Mouse (Mus musculus): ENCODE results near the gene Rtkn2. TPM values are rescaled to one million over a fixed set of nuclear protein-coding genes. Genes with fewer than 3 reads are reported as not detected.

Gene Rtkn2
- polyA plus RNA-seq, 1 experiment from 2014 or later: 13.0 TPM

DNA sequence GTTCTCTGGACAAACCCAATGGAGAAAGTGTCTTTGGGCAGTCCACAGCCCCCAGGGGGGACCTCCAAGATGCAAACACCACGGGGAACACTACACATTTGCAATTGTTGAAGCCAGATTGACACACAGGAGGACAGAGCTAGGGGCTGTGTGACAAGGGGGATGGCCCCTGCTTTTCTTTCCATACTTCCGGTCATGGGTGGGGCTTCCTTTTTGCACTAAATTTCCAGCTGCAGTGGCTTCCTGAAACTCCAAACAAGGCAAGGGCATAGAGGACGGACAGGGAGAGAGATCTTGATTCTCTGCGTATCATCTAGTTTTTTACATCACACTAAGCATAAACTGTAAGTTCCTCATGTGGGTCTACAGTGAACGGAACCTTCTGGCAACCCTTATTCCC lies 88.6 kb downstream of the Rtkn2 start:
- WGBS: 84% methylated on average over 5 of the region's 5 CpGs

DNA sequence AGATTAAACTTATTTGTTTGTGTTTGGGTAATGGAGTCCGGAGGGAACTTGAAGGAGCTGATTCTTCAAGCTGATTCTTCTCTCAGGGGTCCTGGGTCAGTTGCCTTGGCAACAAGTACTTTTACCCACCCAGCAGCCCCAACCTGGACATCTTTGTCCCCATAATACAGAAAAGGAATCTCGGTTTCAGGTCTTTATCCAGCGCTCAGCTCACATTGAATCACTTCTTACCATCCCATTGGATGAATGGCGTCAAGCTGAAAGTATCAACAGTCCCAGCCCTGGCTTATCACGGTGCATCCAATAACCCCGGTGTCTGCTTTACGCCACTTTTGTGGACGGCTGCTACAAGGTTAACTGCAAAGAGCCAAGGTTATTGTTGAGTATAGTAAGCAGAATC lies 89.1 kb downstream of the Rtkn2 start:
- WGBS: 79% methylated on average over 8 of the region's 8 CpGs
- Histone ChIP-seq H3K27me3 (no peaks in the 10 kb centered on the region), H3K9me3 (no peaks in the 10 kb centered on the region), H3K4me1 (peaks cover 14% of the 10 kb centered on the region), H3K27ac (replicated peaks) (no peak overlapping the region), H3K4me2 (replicated peaks) (no peak overlapping the region), H3K36me3 (no peaks in the 10 kb centered on the region), H3K9ac (replicated peaks) (no peak overlapping the region), H3K4me3 (no peak overlapping the region)
- ATAC-seq (replicated peaks): no peak

More for the DNA sequence above, 88.6 kb downstream of the Rtkn2 start:
- Histone ChIP-seq H3K9ac (replicated peaks) (no peak overlapping the region), H3K27me3 (no peaks in the 10 kb centered on the region), H3K4me1 (peaks cover 14% of the 10 kb centered on the region), H3K36me3 (no peaks in the 10 kb centered on the region), H3K4me3 (no peak overlapping the region), H3K9me3 (no peaks in the 10 kb centered on the region), H3K4me2 (replicated peaks) (no peak overlapping the region), H3K27ac (replicated peaks) (no peak overlapping the region)
- no peak for ATAC-seq (replicated peaks)

DNA sequence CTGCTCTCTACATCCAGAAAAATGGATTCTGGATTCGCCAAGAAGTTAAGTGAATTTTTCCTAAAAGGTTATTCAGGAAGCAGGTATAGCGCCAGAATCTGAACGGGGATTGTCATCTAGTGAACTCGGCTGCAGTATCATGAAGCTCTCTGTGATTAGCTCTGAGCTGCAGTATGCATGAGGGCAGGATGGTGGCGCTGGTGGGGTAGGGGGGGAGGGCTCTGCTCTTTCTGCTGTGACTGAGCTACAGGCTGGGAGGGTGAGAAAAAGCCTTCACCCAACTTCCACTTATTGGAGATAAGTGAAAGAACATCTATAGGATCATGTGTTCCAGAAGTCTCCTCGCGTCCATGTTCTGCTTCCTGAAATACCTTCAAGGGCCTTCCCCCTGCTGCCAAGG lies 91.7 kb downstream of the Rtkn2 start:
- H3K27me3 ChIP-seq: no peaks in the 10 kb centered on the region
- no peak overlapping the region for H3K9ac ChIP-seq (replicated peaks)
- no peaks in the 10 kb centered on the region for H3K4me1 ChIP-seq
- no peak for ATAC-seq (replicated peaks)
- no peaks in the 10 kb centered on the region for H3K36me3 ChIP-seq
- H3K9me3 ChIP-seq: no peaks in the 10 kb centered on the region
- no peak overlapping the region for H3K4me2 ChIP-seq (replicated peaks)
- no peak overlapping the region for H3K27ac ChIP-seq (replicated peaks)
- WGBS: 81% methylated on average over 7 of the region's 7 CpGs
- H3K4me3 ChIP-seq: no peak overlapping the region

DNA sequence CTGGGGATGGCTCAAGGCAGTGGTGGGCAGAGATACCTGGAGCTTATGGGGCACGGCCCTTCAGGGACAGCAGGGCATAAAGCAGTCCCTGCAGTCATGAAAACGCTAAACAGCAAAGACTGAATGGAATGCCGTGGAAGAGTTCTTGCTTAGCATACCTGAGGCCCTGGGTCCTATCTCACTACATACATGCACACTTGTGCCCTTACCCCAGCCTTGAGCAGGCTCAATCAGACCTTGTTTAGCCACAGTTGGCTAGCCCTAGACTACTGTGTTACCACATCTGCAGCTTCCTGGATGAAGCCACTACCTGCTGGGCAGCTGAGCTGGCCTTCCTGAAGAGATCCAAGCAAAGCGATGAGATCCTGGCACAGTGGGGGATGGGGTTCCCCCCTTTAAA lies 93.3 kb downstream of the Rtkn2 start:
- Histone ChIP-seq H3K4me3 (no peak overlapping the region), H3K9ac (replicated peaks) (no peak overlapping the region), H3K27me3 (no peaks in the 10 kb centered on the region), H3K36me3 (no peaks in the 10 kb centered on the region), H3K4me1 (no peaks in the 10 kb centered on the region), H3K4me2 (replicated peaks) (no peak overlapping the region), H3K9me3 (no peaks in the 10 kb centered on the region), H3K27ac (replicated peaks) (no peak overlapping the region)
- 89% methylated on average over 4 of the region's 4 CpGs for WGBS
- ATAC-seq (replicated peaks): no peak

DNA sequence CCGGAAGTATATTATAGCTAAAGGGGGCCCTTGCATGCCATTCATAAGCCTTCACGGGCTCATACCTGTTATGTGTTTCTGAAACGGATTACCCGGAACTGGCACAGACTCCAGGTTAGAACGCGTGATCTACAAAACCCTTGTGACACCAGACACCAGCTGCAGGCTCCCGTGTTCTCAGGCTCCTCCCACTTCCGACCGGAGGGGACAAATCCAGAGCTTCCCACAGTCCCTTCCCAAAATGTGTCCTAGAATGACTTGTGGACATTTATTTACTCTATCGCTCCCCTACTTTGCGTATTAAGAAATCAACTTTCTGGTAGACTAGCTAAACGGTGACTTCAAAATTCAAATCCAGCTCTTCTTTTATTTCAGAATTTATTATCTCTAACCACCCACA lies 94.9 kb downstream of the Rtkn2 start:
- Histone ChIP-seq H3K4me1 (no peaks in the 10 kb centered on the region), H3K36me3 (no peaks in the 10 kb centered on the region), H3K4me3 (no peak overlapping the region), H3K27me3 (no peaks in the 10 kb centered on the region), H3K4me2 (replicated peaks) (no peak overlapping the region), H3K9me3 (no peaks in the 10 kb centered on the region), H3K27ac (replicated peaks) (no peak overlapping the region), H3K9ac (replicated peaks) (no peak overlapping the region)
- no peak for ATAC-seq (replicated peaks)
- WGBS: 90% methylated on average over 12 of the region's 12 CpGs

DNA sequence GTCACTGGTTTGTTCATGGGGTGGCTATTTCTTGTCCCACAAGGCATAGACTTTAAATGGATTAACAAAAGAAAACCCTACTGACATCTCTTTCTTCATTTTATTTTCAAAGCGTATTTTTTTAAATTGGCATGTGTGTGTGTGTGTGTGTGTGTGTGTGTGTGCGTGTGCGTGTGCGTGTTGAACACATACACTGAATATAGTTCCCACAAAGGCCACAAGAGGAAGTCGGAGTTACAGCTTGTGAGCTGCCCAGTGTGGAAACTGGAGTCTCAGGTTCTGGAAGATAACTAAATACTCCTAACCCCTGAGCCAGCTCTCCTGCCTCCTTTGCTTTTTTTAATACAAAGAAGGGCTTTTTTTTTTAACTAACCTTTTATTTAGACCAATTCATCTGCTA lies 95.8 kb downstream of the Rtkn2 start:
- H3K4me2 ChIP-seq (replicated peaks): no peak overlapping the region
- ATAC-seq (replicated peaks): no peak
- H3K27ac ChIP-seq (replicated peaks): no peak overlapping the region
- no peaks in the 10 kb centered on the region for H3K27me3 ChIP-seq
- no peaks in the 10 kb centered on the region for H3K4me1 ChIP-seq
- no peak overlapping the region for H3K4me3 ChIP-seq
- 88% methylated on average over 5 of the region's 5 CpGs for WGBS
- H3K9me3 ChIP-seq: no peaks in the 10 kb centered on the region
- H3K9ac ChIP-seq (replicated peaks): no peak overlapping the region
- H3K36me3 ChIP-seq: no peaks in the 10 kb centered on the region

DNA sequence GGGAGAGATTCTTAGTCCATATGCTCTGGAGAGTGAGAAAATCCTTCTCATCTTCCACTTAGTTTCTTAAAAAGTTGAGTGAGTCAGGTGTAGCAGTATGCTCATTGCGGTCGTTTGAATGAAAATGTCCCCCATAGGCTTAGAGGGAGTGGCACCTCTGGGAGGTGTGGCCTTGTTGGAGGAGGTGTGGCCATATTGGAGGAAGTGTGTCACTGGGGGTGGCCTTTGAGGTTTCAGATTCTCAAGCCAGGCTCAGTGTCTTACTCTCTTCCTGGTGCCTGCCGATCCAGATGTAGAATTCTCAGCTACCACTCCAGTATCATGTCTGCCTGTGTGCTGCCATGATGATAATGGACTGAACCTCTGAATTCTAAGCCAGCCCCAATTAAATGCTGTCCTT lies 99.3 kb downstream of the Rtkn2 start:
- no peak overlapping the region for H3K4me3 ChIP-seq
- H3K4me1 ChIP-seq: no peaks in the 10 kb centered on the region
- no peak overlapping the region for H3K4me2 ChIP-seq (replicated peaks)
- H3K9ac ChIP-seq (replicated peaks): no peak overlapping the region
- whole genome bisulfite sequencing: 93% methylated on average over 3 of the region's 3 CpGs
- no peak overlapping the region for H3K27ac ChIP-seq (replicated peaks)
- no peak for ATAC-seq (replicated peaks)
- H3K9me3 ChIP-seq: no peaks in the 10 kb centered on the region
- no peaks in the 10 kb centered on the region for H3K36me3 ChIP-seq
- no peaks in the 10 kb centered on the region for H3K27me3 ChIP-seq

DNA sequence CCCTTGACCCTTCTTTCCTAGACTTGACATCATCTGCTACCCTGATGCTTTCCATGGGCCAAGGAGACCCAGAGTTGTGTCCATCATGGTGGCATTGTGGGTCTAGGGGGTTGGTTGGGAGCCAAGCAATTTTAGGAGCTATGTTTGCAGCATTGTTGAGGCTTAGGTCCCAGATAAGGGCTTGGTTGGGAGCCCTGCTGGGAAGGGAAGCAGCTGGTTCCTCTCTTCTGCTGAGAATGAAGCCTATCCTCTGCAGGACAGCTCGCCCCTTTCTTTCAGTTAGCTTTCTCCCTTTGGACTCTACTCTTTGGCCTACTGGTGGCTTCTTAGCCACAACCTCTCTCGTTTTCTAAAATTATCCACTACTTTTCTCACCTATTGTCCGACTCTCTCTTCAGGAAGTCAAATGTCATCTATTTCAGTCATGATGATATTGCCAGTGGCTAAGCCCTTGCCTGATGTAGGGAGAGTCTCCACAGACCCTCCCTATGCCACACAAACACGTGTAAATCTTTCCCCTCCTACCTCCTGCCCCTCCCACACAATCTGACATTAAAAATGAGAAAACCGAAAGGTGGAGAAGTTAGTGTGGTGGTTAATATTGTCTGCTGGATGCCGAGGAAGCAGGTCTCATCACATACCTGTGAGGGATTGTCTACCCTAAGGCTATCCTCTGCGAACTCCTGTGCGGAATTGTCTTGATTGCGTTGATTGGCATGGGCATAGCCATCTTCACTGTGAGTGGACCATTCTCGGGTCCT lies 100.7 kb downstream of the Rtkn2 start:
- Histone ChIP-seq H3K9ac (replicated peaks) (no peak overlapping the region), H3K36me3 (no peaks in the 10 kb centered on the region), H3K4me3 (no peak overlapping the region), H3K4me1 (no peaks in the 10 kb centered on the region), H3K9me3 (no peaks in the 10 kb centered on the region), H3K4me2 (replicated peaks) (no peak overlapping the region), H3K27me3 (no peaks in the 10 kb centered on the region), H3K27ac (replicated peaks) (no peak overlapping the region)
- 89% methylated on average over 10 of the region's 10 CpGs for WGBS
- ATAC-seq (replicated peaks): no peak

DNA sequence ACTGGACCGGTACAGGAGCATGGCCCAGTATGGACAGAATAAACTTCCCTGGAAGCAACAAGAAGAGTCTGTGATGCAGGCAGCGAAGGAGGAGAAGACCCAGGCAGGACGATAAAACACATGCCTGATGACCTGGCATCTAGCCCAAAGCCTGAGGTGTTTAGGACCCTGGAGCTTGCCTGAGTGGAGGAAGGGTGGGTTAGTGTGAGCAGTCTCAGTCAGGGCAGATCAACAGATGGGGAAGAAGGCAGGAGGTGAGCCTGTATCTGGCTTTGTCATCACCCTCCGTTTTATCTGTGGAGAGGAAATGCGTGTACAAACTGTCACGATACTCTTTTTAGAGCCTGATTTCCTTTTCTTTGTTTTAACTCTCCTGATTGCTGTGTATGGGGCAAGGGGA lies 102.3 kb downstream of the Rtkn2 start:
- no peaks in the 10 kb centered on the region for H3K9me3 ChIP-seq
- H3K27me3 ChIP-seq: no peaks in the 10 kb centered on the region
- no peaks in the 10 kb centered on the region for H3K4me1 ChIP-seq
- H3K36me3 ChIP-seq: no peaks in the 10 kb centered on the region
- ATAC-seq (replicated peaks): no peak
- H3K9ac ChIP-seq (replicated peaks): no peak overlapping the region
- 70% methylated on average over 6 of the region's 6 CpGs for WGBS
- no peak overlapping the region for H3K4me3 ChIP-seq
- no peak overlapping the region for H3K27ac ChIP-seq (replicated peaks)
- no peak overlapping the region for H3K4me2 ChIP-seq (replicated peaks)

DNA sequence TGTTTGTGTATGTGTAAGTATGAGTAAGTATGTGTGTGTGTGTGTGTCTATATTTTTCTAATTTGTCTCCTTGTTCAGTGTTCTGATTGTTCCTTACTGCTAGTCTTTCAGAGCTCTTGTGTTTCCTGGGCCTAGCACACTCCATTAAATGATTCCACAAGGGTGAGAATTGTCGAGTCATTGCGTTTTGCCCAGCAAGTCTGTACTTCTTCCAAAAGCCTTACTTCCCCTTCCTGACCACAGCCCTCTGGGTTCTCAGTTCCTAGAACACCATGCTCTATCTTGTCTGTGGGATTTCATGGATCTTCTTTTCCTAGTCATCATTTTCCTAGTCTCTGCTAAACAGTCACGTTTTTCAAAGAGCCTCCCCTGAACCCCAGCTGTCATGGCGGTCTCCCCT lies 106.2 kb downstream of the Rtkn2 start:
- no peak overlapping the region for H3K4me3 ChIP-seq
- no peaks in the 10 kb centered on the region for H3K27me3 ChIP-seq
- H3K36me3 ChIP-seq: no peaks in the 10 kb centered on the region
- H3K4me2 ChIP-seq (replicated peaks): no peak overlapping the region
- no peaks in the 10 kb centered on the region for H3K9me3 ChIP-seq
- H3K27ac ChIP-seq (replicated peaks): no peak overlapping the region
- no peak for ATAC-seq (replicated peaks)
- 80% methylated on average over 4 of the region's 4 CpGs for WGBS
- H3K4me1 ChIP-seq: no peaks in the 10 kb centered on the region
- H3K9ac ChIP-seq (replicated peaks): no peak overlapping the region

DNA sequence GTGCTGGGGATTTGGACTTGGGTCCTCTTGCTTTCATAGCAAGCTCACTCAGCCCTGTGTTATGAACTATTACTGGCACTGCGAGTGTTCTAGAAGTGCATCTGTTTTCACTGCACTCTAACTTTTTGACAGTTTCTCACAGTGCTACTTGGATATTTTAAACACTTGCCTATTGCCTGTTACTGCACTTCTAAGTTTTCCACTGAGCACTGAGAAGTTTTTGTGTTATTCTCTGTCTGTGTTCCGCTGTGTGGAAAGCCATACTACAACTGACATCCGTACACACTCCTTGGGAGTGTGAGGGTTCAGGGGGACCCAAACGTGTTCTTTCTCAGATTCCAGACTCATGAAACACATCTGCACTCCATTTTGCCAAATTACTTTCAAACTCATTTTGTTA lies 107.6 kb downstream of the Rtkn2 start:
- no peaks in the 10 kb centered on the region for H3K27me3 ChIP-seq
- no peak overlapping the region for H3K27ac ChIP-seq (replicated peaks)
- H3K36me3 ChIP-seq: no peaks in the 10 kb centered on the region
- H3K9ac ChIP-seq (replicated peaks): no peak overlapping the region
- 83% methylated on average over 4 of the region's 4 CpGs for WGBS
- H3K4me2 ChIP-seq (replicated peaks): no peak overlapping the region
- H3K9me3 ChIP-seq: no peaks in the 10 kb centered on the region
- no peak overlapping the region for H3K4me3 ChIP-seq
- H3K4me1 ChIP-seq: no peaks in the 10 kb centered on the region
- ATAC-seq (replicated peaks): no peak

DNA sequence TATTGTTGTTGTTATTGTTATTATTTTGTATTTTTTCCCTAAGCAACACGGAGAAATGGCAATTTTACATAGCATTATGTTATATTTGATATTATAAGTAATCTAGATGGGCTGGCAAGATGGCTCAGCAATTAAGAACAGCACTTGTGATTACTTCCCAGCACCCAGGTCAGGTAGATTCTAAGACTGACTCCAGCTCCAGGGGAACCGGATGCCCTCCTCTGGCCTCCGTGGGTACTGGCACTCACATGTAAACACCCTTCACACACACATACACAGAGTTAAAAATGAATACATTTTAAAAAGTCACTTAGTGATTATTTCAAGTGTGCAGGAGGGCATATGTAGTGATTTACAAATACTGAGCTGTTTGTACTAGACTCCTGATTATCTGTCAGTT lies 108.4 kb downstream of the Rtkn2 start:
- no peak overlapping the region for H3K9ac ChIP-seq (replicated peaks)
- no peak overlapping the region for H3K4me2 ChIP-seq (replicated peaks)
- no peak overlapping the region for H3K4me3 ChIP-seq
- H3K27me3 ChIP-seq: no peaks in the 10 kb centered on the region
- H3K27ac ChIP-seq (replicated peaks): no peak overlapping the region
- H3K9me3 ChIP-seq: no peaks in the 10 kb centered on the region
- H3K4me1 ChIP-seq: no peaks in the 10 kb centered on the region
- no peaks in the 10 kb centered on the region for H3K36me3 ChIP-seq
- 86% methylated on average over 3 of the region's 3 CpGs for WGBS
- ATAC-seq (replicated peaks): no peak

Measured in forebrain, embryonic 15.5 days (tissue).